Comparison of ENCODE assay signal across 18 mouse cellular contexts in genomic region chr12:13077689-13078088, GRCm38 (mm10).
DNase-seq lines count a peak whose midpoint lies in the region; ATAC-seq and TF ChIP-seq lines count a peak whose summit lies in the region.
"Had no signal": no experiment of that assay in that cellular context is flagged by ENCODE, and none has a peak within 500 bp of the region (broad histone marks: within the 10 kb centered on the region; RNA-seq: fewer than 3 reads in every experiment).

No protein-coding gene starts in this region.

- no peak overlapping the region for H3K9ac ChIP-seq in forebrain, embryonic 12.5 days
- H3K9ac ChIP-seq in embryonic facial prominence, embryonic 11.5 days (replicated peaks; ENCODE audit: low read length), result no peak overlapping the region
- H3K9ac ChIP-seq in limb, embryonic 11.5 days (ENCODE audit: low read length), result no peak overlapping the region
- no peak overlapping the region for H3K9ac ChIP-seq in midbrain, postnatal 0 days (replicated peaks; ENCODE audit: low read length, poor library complexity, severe bottlenecking)
- H3K9ac ChIP-seq: hindbrain, embryonic 13.5 days; liver, embryonic 12.5 days; lung, embryonic 15.5 days; midbrain, embryonic 13.5 days had no signal

- 59% methylated on average over 4 of the region's 4 CpGs for WGBS in forebrain, embryonic 10.5 days
- 76% methylated on average over 4 of the region's 4 CpGs for WGBS in forebrain, embryonic 12.5 days
- 21% methylated on average over 4 of the region's 4 CpGs for WGBS in embryonic facial prominence, embryonic 11.5 days
- 2% methylated on average over 4 of the region's 4 CpGs for WGBS in limb, embryonic 11.5 days
- 64% methylated on average over 4 of the region's 4 CpGs for WGBS in midbrain, postnatal 0 days

- H3K27me3 ChIP-seq in forebrain, embryonic 10.5 days (ENCODE audit: poor library complexity, severe bottlenecking), result no peaks in the 10 kb centered on the region
- H3K27me3 ChIP-seq in forebrain, embryonic 12.5 days, result no peaks in the 10 kb centered on the region
- no peaks in the 10 kb centered on the region for H3K27me3 ChIP-seq in embryonic facial prominence, embryonic 11.5 days (ENCODE audit: control insufficient read depth, insufficient read depth, low read length)
- no peaks in the 10 kb centered on the region for H3K27me3 ChIP-seq in limb, embryonic 11.5 days (ENCODE audit: control insufficient read depth, insufficient read depth, low read length)
- H3K27me3 ChIP-seq in midbrain, postnatal 0 days (ENCODE audit: insufficient read depth, low read length), result no peaks in the 10 kb centered on the region
- H3K27me3 ChIP-seq: CH12.LX; hindbrain, embryonic 13.5 days; liver, embryonic 12.5 days; lung, embryonic 15.5 days; midbrain, embryonic 13.5 days had no signal

- no peak for ATAC-seq in forebrain, embryonic 12.5 days (ENCODE audit: low FRiP score)
- peak; percentile 74 for ATAC-seq in embryonic facial prominence, embryonic 11.5 days (replicated peaks; ENCODE audit: insufficient number of reproducible peaks, low FRiP score, low TSS enrichment, low read depth)
- ATAC-seq in limb, embryonic 11.5 days (ENCODE audit: insufficient number of reproducible peaks, low FRiP score, low TSS enrichment, low read depth), result peak; percentile 45; the same call in 1 of the 2 replicates
- ATAC-seq in midbrain, postnatal 0 days (ENCODE audit: low FRiP score), result no peak
- ATAC-seq: activated CD4-positive, CD25-positive, alpha-beta regulatory T cell, adult 4 months; forebrain, embryonic 14.5 days; liver, embryonic 12.5 days; midbrain, embryonic 13.5 days had no signal

- H3K27ac ChIP-seq in forebrain, embryonic 10.5 days, result peak overlapping the region; percentile 60
- no peak overlapping the region for H3K27ac ChIP-seq in forebrain, embryonic 12.5 days
- peak overlapping the region; percentile 48; the same call in 1 of the 2 replicates for H3K27ac ChIP-seq in embryonic facial prominence, embryonic 11.5 days (replicated peaks; ENCODE audit: low read depth, low read length)
- no peak overlapping the region; the same call in 1 of the 2 replicates for H3K27ac ChIP-seq in limb, embryonic 11.5 days (replicated peaks; ENCODE audit: low read depth, low read length)
- H3K27ac ChIP-seq in midbrain, postnatal 0 days (ENCODE audit: low read depth, low read length), result no peak overlapping the region
- H3K27ac ChIP-seq: hindbrain, embryonic 13.5 days; liver, embryonic 12.5 days; lung, embryonic 15.5 days; midbrain, embryonic 13.5 days had no signal

- H3K9me3 ChIP-seq in forebrain, embryonic 10.5 days, result peaks cover 6% of the 10 kb centered on the region; the same call in 1 of the 2 replicates
- H3K9me3 ChIP-seq in forebrain, embryonic 12.5 days, result no peaks in the 10 kb centered on the region
- H3K9me3 ChIP-seq in embryonic facial prominence, embryonic 11.5 days (replicated peaks; ENCODE audit: control insufficient read depth, low read length), result no peaks in the 10 kb centered on the region
- H3K9me3 ChIP-seq in limb, embryonic 11.5 days (ENCODE audit: control insufficient read depth, low read length), result no peaks in the 10 kb centered on the region
- no peaks in the 10 kb centered on the region for H3K9me3 ChIP-seq in midbrain, postnatal 0 days (ENCODE audit: low read length)
- H3K9me3 ChIP-seq: hindbrain, embryonic 13.5 days; liver, embryonic 12.5 days; lung, embryonic 15.5 days; midbrain, embryonic 13.5 days had no signal

- peaks cover 46% of the 10 kb centered on the region for H3K4me1 ChIP-seq in forebrain, embryonic 10.5 days
- no peaks in the 10 kb centered on the region for H3K4me1 ChIP-seq in forebrain, embryonic 12.5 days
- peaks cover 2% of the 10 kb centered on the region; the same call in 1 of the 2 replicates for H3K4me1 ChIP-seq in embryonic facial prominence, embryonic 11.5 days (ENCODE audit: control insufficient read depth, insufficient read depth, low read length)
- peaks cover 33% of the 10 kb centered on the region for H3K4me1 ChIP-seq in limb, embryonic 11.5 days (ENCODE audit: control insufficient read depth, insufficient read depth, low read length)
- H3K4me1 ChIP-seq in midbrain, postnatal 0 days (ENCODE audit: insufficient read depth, low read length), result no peaks in the 10 kb centered on the region
- H3K4me1 ChIP-seq: hindbrain, embryonic 13.5 days; liver, embryonic 12.5 days; midbrain, embryonic 13.5 days had no signal

- no peaks in the 10 kb centered on the region for H3K36me3 ChIP-seq in forebrain, embryonic 10.5 days (replicated peaks)
- no peaks in the 10 kb centered on the region for H3K36me3 ChIP-seq in forebrain, embryonic 12.5 days (replicated peaks)
- H3K36me3 ChIP-seq in embryonic facial prominence, embryonic 11.5 days (replicated peaks; ENCODE audit: control insufficient read depth, insufficient read depth, low read depth, low read length), result no peaks in the 10 kb centered on the region
- H3K36me3 ChIP-seq in limb, embryonic 11.5 days (ENCODE audit: control insufficient read depth, insufficient read depth, low read length), result no peaks in the 10 kb centered on the region
- no peaks in the 10 kb centered on the region for H3K36me3 ChIP-seq in midbrain, postnatal 0 days (ENCODE audit: insufficient read depth, low read length)
- H3K36me3 ChIP-seq: hindbrain, embryonic 13.5 days; liver, embryonic 12.5 days; lung, embryonic 15.5 days; midbrain, embryonic 13.5 days had no signal

- no peak overlapping the region for H3K4me2 ChIP-seq in forebrain, embryonic 12.5 days
- H3K4me2 ChIP-seq in embryonic facial prominence, embryonic 11.5 days (ENCODE audit: low read depth, low read length), result no peak overlapping the region
- no peak overlapping the region for H3K4me2 ChIP-seq in limb, embryonic 11.5 days (ENCODE audit: low read depth, severe bottlenecking)
- no peak overlapping the region for H3K4me2 ChIP-seq in midbrain, postnatal 0 days (ENCODE audit: low read depth, low read length, poor library complexity, severe bottlenecking)
- H3K4me2 ChIP-seq: heart, embryonic 11.5 days; hindbrain, embryonic 13.5 days; liver, embryonic 12.5 days; lung, embryonic 15.5 days; midbrain, embryonic 13.5 days had no signal

- DNase-seq in forebrain, embryonic 10.5 days (ENCODE audit: extremely low spot score, low spot score), result no peak
- DNase-seq in 3T3-L1 (ENCODE audit: low read depth, low spot score), result peak; percentile 64
- DNase-seq in embryonic facial prominence, embryonic 11.5 days (ENCODE audit: low spot score), result peak; percentile 83
- DNase-seq in limb, embryonic 11.5 days (ENCODE audit: low spot score), result peak; percentile 67
- no peak for DNase-seq in midbrain, postnatal 0 days (ENCODE audit: low spot score)
- no peak for DNase-seq in adrenal gland, adult 18-20 months (ENCODE audit: low spot score in 2 of 2)
- DNase-seq in thymus, postnatal 36 days, result no peak
- DNase-seq: cerebellum, adult 9-11 months; thymus, postnatal 4 days had no signal

- no peak overlapping the region for H3K4me3 ChIP-seq in forebrain, embryonic 10.5 days
- no peak overlapping the region for H3K4me3 ChIP-seq in forebrain, embryonic 12.5 days (replicated peaks)
- no peak overlapping the region for H3K4me3 ChIP-seq in embryonic facial prominence, embryonic 11.5 days (ENCODE audit: low read depth, low read length)
- no peak overlapping the region for H3K4me3 ChIP-seq in limb, embryonic 11.5 days (ENCODE audit: low read depth, low read length)
- H3K4me3 ChIP-seq in midbrain, postnatal 0 days (ENCODE audit: low read depth, low read length), result no peak overlapping the region
- H3K4me3 ChIP-seq: hindbrain, embryonic 13.5 days; liver, embryonic 12.5 days; lung, embryonic 15.5 days; midbrain, embryonic 13.5 days had no signal

- no peak for TF ChIP-seq CTCF in midbrain, postnatal 0 days (IDR thresholded peaks at IDR 0.05)

Comparison
In these comparisons a context has a peak if more than half of its experiments do, and no peak if none do; other contexts are left out.
1. H3K27ac ChIP-seq: peak in forebrain, embryonic 10.5 days (single experiment) and embryonic facial prominence, embryonic 11.5 days (single experiment); none in forebrain, embryonic 12.5 days (single experiment), limb, embryonic 11.5 days (single experiment) and midbrain, postnatal 0 days (single experiment).
2. DNase-seq: peak in 3T3-L1 (single experiment), embryonic facial prominence, embryonic 11.5 days (single experiment) and limb, embryonic 11.5 days (single experiment); none in forebrain, embryonic 10.5 days (single experiment), midbrain, postnatal 0 days (single experiment), adrenal gland, adult 18-20 months (0 of 2) and thymus, postnatal 36 days (0 of 2).
3. ATAC-seq: peak in embryonic facial prominence, embryonic 11.5 days (single experiment) and limb, embryonic 11.5 days (single experiment); none in forebrain, embryonic 12.5 days (single experiment) and midbrain, postnatal 0 days (single experiment).